Mouse (Mus musculus) myocyte (in vitro differentiated cells): ENCODE results near the gene Tead3. TPM values are rescaled to one million over a fixed set of nuclear protein-coding genes. Genes with fewer than 3 reads are reported as not detected.

ENCODE experiments used
- H3K27me3 ChIP-seq: one replicate; pipeline ENCODE4 v1.6.1; 2011; ENCODE audit not compliant: control insufficient read depth, insufficient read depth, insufficient read length
- H3K36me3 ChIP-seq: one replicate; pipeline ENCODE4 v1.6.1; 2011; ENCODE audit not compliant: control insufficient read depth, insufficient read depth
- H3K4me2 ChIP-seq: one replicate; pipeline ENCODE4 v1.6.1; 2011; ENCODE audit warnings: low read depth, control low read depth
- H3K4me3 ChIP-seq: one replicate; pipeline ENCODE4 v1.5.1; 2011; ENCODE audit warnings: mild to moderate bottlenecking, control low read depth, moderate library complexity
- H3K79me2 ChIP-seq: one replicate; pipeline ENCODE4 v1.6.1; 2011; ENCODE audit not compliant: control insufficient read depth, insufficient read depth
- H3ac ChIP-seq: one replicate; pipeline ENCODE4 v1.6.1; 2011; ENCODE audit not compliant: control insufficient read depth, insufficient read length
- CEBPB ChIP-seq: IDR thresholded peaks from 2 replicates; pipeline ENCODE4 v1.6.1; 2011; ENCODE audit warnings: mild to moderate bottlenecking, moderate library complexity; ENCODE audit not compliant: poor library complexity, insufficient read depth, severe bottlenecking
- E2F4 ChIP-seq: IDR thresholded peaks from one replicate; pipeline ENCODE4 v1.6.1; 2011; ENCODE audit warnings: mild to moderate bottlenecking, control low read depth, moderate library complexity; ENCODE audit not compliant: insufficient read depth
- MAX ChIP-seq: IDR thresholded peaks from one replicate; pipeline ENCODE4 v1.6.1; 2011; ENCODE audit warnings: low read depth, mild to moderate bottlenecking, control low read depth
- MYOD1 ChIP-seq, 3 experiments: IDR thresholded peaks; one replicate each; pipeline ENCODE4 v1.6.1; 2011; ENCODE audit warnings: control low read depth in 2 of 3, low read depth in 2 of 3, mild to moderate bottlenecking in 2 of 3, moderate library complexity in 1 of 3; ENCODE audit not compliant: insufficient read length in 2 of 3, control insufficient read depth in 1 of 3
- MYOG ChIP-seq, 3 experiments: IDR thresholded peaks; one replicate each; pipeline ENCODE4 v1.6.1; 2011; ENCODE audit warnings: control low read depth in 2 of 3, low read depth in 2 of 3, mild to moderate bottlenecking in 2 of 3; ENCODE audit not compliant: insufficient read length in 2 of 3, control insufficient read depth in 1 of 3, insufficient read depth in 1 of 3
- POLR2A ChIP-seq: IDR thresholded peaks from one replicate; pipeline ENCODE4 v1.6.1; 2011; ENCODE audit warnings: low read depth, mild to moderate bottlenecking, control low read depth, moderate library complexity; ENCODE audit not compliant: insufficient read length
- POLR2AphosphoS2 ChIP-seq: IDR thresholded peaks from one replicate; pipeline ENCODE4 v1.6.1; 2011; ENCODE audit warnings: low read depth, control low read depth; ENCODE audit not compliant: insufficient read length
- REST ChIP-seq: IDR thresholded peaks from one replicate; pipeline ENCODE4 v1.6.1; 2011; ENCODE audit warnings: mild to moderate bottlenecking, control low read depth, moderate library complexity; ENCODE audit not compliant: insufficient read depth, insufficient read length
- SRF ChIP-seq: IDR thresholded peaks from one replicate; pipeline ENCODE4 v1.6.1; 2011; ENCODE audit warnings: low read depth; ENCODE audit not compliant: control insufficient read depth, insufficient read length
- TCF12 ChIP-seq: IDR thresholded peaks from one replicate; pipeline ENCODE4 v1.6.1; 2011; ENCODE audit warnings: mild to moderate bottlenecking, control low read depth; ENCODE audit not compliant: poor library complexity, insufficient read depth, severe bottlenecking
- TCF3 ChIP-seq: IDR thresholded peaks from one replicate; pipeline ENCODE4 v1.6.1; 2011; ENCODE audit warnings: low read depth, control low read depth; ENCODE audit not compliant: insufficient read length
- USF1 ChIP-seq: IDR thresholded peaks from one replicate; pipeline ENCODE4 v1.6.1; 2011; ENCODE audit warnings: low read depth, mild to moderate bottlenecking, control low read depth, moderate library complexity
- polyA plus RNA-seq: library from polyadenylated mRNA; unstranded; fragments of >200 nt; fragmentation: generic; extraction: Trizol; gene quantifications from one replicate; pipeline ENCODE4 v1.2.1, GENCODE M21; 2012; ENCODE audit warnings: missing spikeins

Tead3 gene
- polyA plus RNA-seq, 1 experiment, result 20.1 TPM

- H3ac ChIP-seq, result no peak overlapping the region
- no peaks in the 10 kb centered on the region for H3K27me3 ChIP-seq
- no peak overlapping the region for H3K4me3 ChIP-seq
- no peak for TF ChIP-seq REST
- TF ChIP-seq MYOG (IDR thresholded peaks at IDR 0.05; ENCODE audit: control insufficient read depth in 1 of 3, insufficient read depth in 1 of 3, insufficient read length in 2 of 3, low read depth in 2 of 3), result no peak
- TF ChIP-seq CEBPB, result no peak
- no peak for TF ChIP-seq POLR2AphosphoS2
- no peak for TF ChIP-seq SRF
- no peak for TF ChIP-seq USF1
- TF ChIP-seq MYOD1 (IDR thresholded peaks at IDR 0.05; ENCODE audit: control insufficient read depth in 1 of 3, insufficient read length in 2 of 3, low read depth in 2 of 3), result no peak
- TF ChIP-seq MAX, result no peak
- no peak for TF ChIP-seq POLR2A
- no peak for TF ChIP-seq TCF12
- no peak for TF ChIP-seq TCF3
- TF ChIP-seq E2F4, result no peak
- peaks cover 13% of the 10 kb centered on the region for H3K36me3 ChIP-seq
- peaks cover 3% of the 10 kb centered on the region for H3K79me2 ChIP-seq
- H3K4me2 ChIP-seq, result no peak overlapping the region
These were observed 15.3 kb downstream of the Tead3 start for GRCm38 (mm10) chr17:28335267-28335666.

GRCm38 (mm10) chr17:28332915-28333546 lies 17.6 kb downstream of the Tead3 start:
- no peaks in the 10 kb centered on the region for H3K27me3 ChIP-seq
- peaks cover 23% of the 10 kb centered on the region for H3K36me3 ChIP-seq
- H3ac ChIP-seq, result no peak overlapping the region
- TF ChIP-seq USF1 (no peak), REST (no peak), MYOG (IDR thresholded peaks at IDR 0.05; ENCODE audit: control insufficient read depth in 1 of 3, insufficient read depth in 1 of 3, insufficient read length in 2 of 3, low read depth in 2 of 3) (no peak), TCF3 (no peak), POLR2A (no peak), SRF (no peak), MAX (no peak), E2F4 (no peak), POLR2AphosphoS2 (no peak), TCF12 (no peak), MYOD1 (IDR thresholded peaks at IDR 0.05; ENCODE audit: control insufficient read depth in 1 of 3, insufficient read length in 2 of 3, low read depth in 2 of 3) (no peak), CEBPB (no peak)
- H3K79me2 ChIP-seq, result peaks cover 20% of the 10 kb centered on the region
- no peak overlapping the region for H3K4me3 ChIP-seq
- H3K4me2 ChIP-seq, result no peak overlapping the region

GRCm38 (mm10) chr17:28332113-28332914 lies 18.3 kb downstream of the Tead3 start:
- Histone ChIP-seq H3K4me3 (no peak overlapping the region), H3K27me3 (no peaks in the 10 kb centered on the region), H3K4me2 (no peak overlapping the region), H3ac (no peak overlapping the region), H3K36me3 (peaks cover 23% of the 10 kb centered on the region), H3K79me2 (peaks cover 20% of the 10 kb centered on the region)
- TF ChIP-seq MYOG (IDR thresholded peaks at IDR 0.05; ENCODE audit: control insufficient read depth in 1 of 3, insufficient read depth in 1 of 3, insufficient read length in 2 of 3, low read depth in 2 of 3) (no peak), TCF3 (no peak), MYOD1 (IDR thresholded peaks at IDR 0.05; ENCODE audit: control insufficient read depth in 1 of 3, insufficient read length in 2 of 3, low read depth in 2 of 3) (no peak), POLR2A (peak; percentile 1), MAX (no peak), REST (no peak), TCF12 (no peak), POLR2AphosphoS2 (peak; percentile 67), E2F4 (no peak), USF1 (no peak), CEBPB (no peak)

GRCm38 (mm10) chr17:28331241-28332112 lies 19.1 kb downstream of the Tead3 start:
- H3K4me3 ChIP-seq, result peak overlapping the region; percentile 91
- H3K4me2 ChIP-seq, result peak overlapping the region; percentile 98
- peaks cover 23% of the 10 kb centered on the region for H3K36me3 ChIP-seq
- H3K27me3 ChIP-seq, result no peaks in the 10 kb centered on the region
- no peak overlapping the region for H3ac ChIP-seq
- no peak for TF ChIP-seq TCF12
- peak; percentile 72 for TF ChIP-seq POLR2AphosphoS2
- TF ChIP-seq POLR2A, result peak; percentile 34
- TF ChIP-seq USF1, result no peak
- TF ChIP-seq MYOG (IDR thresholded peaks at IDR 0.05; ENCODE audit: control insufficient read depth in 1 of 3, insufficient read depth in 1 of 3, insufficient read length in 2 of 3, low read depth in 2 of 3), result no peak
- TF ChIP-seq MYOD1 (IDR thresholded peaks at IDR 0.05; ENCODE audit: control insufficient read depth in 1 of 3, insufficient read length in 2 of 3, low read depth in 2 of 3), result peak in 1 of 3 experiments; percentile 41
- H3K79me2 ChIP-seq, result peaks cover 20% of the 10 kb centered on the region
